Mouse (Mus musculus) T-helper 17 cell (primary cell): Measurements from ENCODE around the gene Ankrd33.

ENCODE experiments used
- in situ Hi-C, 2 experiments: fragments of 300-600 bp; cut with MboI, MseI; formaldehyde crosslinking; loops; 1 replicate in 1 of 2; 2 replicates in 1 of 2; pipeline ENCODE4 v1.15.1; 2025; ENCODE audit warnings: high pct_unique_total_duplicates in 2 of 2

Ankrd33 gene

GRCm38 (mm10) chr15:101145424-101146099 is 30.0 kb downstream of the Ankrd33 start:
- in situ Hi-C loops: loop anchor here in 1 of 2 experiments (5.0 kb wide), 1 partner anchor 47 kb away; no protein-coding TSS in a partner anchor

GRCm38 (mm10) chr15:101146100-101146965 is 30.8 kb downstream of the Ankrd33 start:
- in situ Hi-C loops: loop anchor here in 1 of 2 experiments (5.0 kb wide), 1 partner anchor 46 kb away; no protein-coding TSS in a partner anchor

- in situ Hi-C loops: loop anchor here in 1 of 2 experiments (5.0 kb wide), 1 partner anchor 45 kb away; no protein-coding TSS in a partner anchor
Measured at GRCm38 (mm10) chr15:101147115-101147909, 31.8 kb downstream of the Ankrd33 start.

- in situ Hi-C loops: loop anchor here in 1 of 2 experiments (5.0 kb wide), 1 partner anchor 44 kb away; no protein-coding TSS in a partner anchor
Measured at GRCm38 (mm10) chr15:101147910-101148273, 32.3 kb downstream of the Ankrd33 start.

- in situ Hi-C loops: loop anchor here in 1 of 2 experiments (5.0 kb wide), 1 partner anchor 44 kb away; no protein-coding TSS in a partner anchor
Measured at GRCm38 (mm10) chr15:101148604-101149003, 33.0 kb downstream of the Ankrd33 start.

GRCm38 (mm10) chr15:101151409-101152261 is 36.1 kb downstream of the Ankrd33 start:
- in situ Hi-C loops: no loop called here

GRCm38 (mm10) chr15:101154700-101155616 is 39.4 kb downstream of the Ankrd33 start:
- in situ Hi-C loops: no loop called here

GRCm38 (mm10) chr15:101160128-101160527 is 44.6 kb downstream of the Ankrd33 start:
- in situ Hi-C loops: no loop called here

GRCm38 (mm10) chr15:101160591-101160990 is 45.0 kb downstream of the Ankrd33 start:
- in situ Hi-C loops: no loop called here

GRCm38 (mm10) chr15:101161534-101161933 is 46.0 kb downstream of the Ankrd33 start:
- in situ Hi-C loops: no loop called here

GRCm38 (mm10) chr15:101163056-101163458 is 47.5 kb downstream of the Ankrd33 start:
- in situ Hi-C loops: no loop called here

- in situ Hi-C loops: no loop called here
Measured at GRCm38 (mm10) chr15:101163854-101164253, 48.3 kb downstream of the Ankrd33 start.

- in situ Hi-C loops: no loop called here
Measured at GRCm38 (mm10) chr15:101164291-101164690, 48.7 kb downstream of the Ankrd33 start.

GRCm38 (mm10) chr15:101165658-101166437 is 50.3 kb downstream of the Ankrd33 start:
- in situ Hi-C loops: no loop called here

GRCm38 (mm10) chr15:101167553-101167952 is 52.0 kb downstream of the Ankrd33 start:
- in situ Hi-C loops: no loop called here
